Mouse (Mus musculus) embryonic facial prominence, embryonic 15.5 days (tissue): ENCODE measurements around the gene Tex2. TPM values are rescaled to one million over a fixed set of nuclear protein-coding genes. Genes with fewer than 3 reads are reported as not detected.
"Not testable (repeated sequence)": the region's sequence is repeated elsewhere in the genome, so short reads cannot be mapped to it uniquely, and the experiment has no call there.

Experiments used
- ATAC-seq: fragments of 200-750 bp; cut with Nextera tagmentation; 2 replicates; pipeline ENCODE4 v1.8.0; 2017; ENCODE audit warnings: low read depth, moderate TSS enrichment; ENCODE audit not compliant: insufficient number of reproducible peaks, low FRiP score, low TSS enrichment
- H3K27ac ChIP-seq: fragments of 300-500 bp; sonication (generic); replicated peaks from 2 replicates; pipeline ENCODE4 v1.5.1; 2015; ENCODE audit warnings: mild to moderate bottlenecking, inconsistent platforms
- H3K27me3 ChIP-seq: fragments of 300-500 bp; sonication (generic); 2 replicates; pipeline ENCODE4 v1.6.1; 2015; ENCODE audit warnings: inconsistent platforms
- H3K36me3 ChIP-seq: fragments of 300-500 bp; sonication (generic); 2 replicates; pipeline ENCODE4 v1.6.1; 2015; ENCODE audit warnings: mild to moderate bottlenecking, inconsistent platforms
- H3K4me1 ChIP-seq: fragments of 300-500 bp; sonication (generic); 2 replicates; pipeline ENCODE4 v1.6.1; 2015; ENCODE audit warnings: inconsistent platforms
- H3K4me2 ChIP-seq: fragments of 300-500 bp; sonication (generic); replicated peaks from 2 replicates; pipeline ENCODE4 v1.6.1; 2015; ENCODE audit warnings: mild to moderate bottlenecking, inconsistent platforms
- H3K4me3 ChIP-seq: fragments of 300-500 bp; sonication (generic); replicated peaks from 2 replicates; pipeline ENCODE4 v1.5.1; 2015; ENCODE audit warnings: mild to moderate bottlenecking, inconsistent platforms
- H3K9ac ChIP-seq: fragments of 300-500 bp; sonication (generic); 2 replicates; pipeline ENCODE4 v1.6.1; 2015; ENCODE audit warnings: inconsistent platforms
- H3K9me3 ChIP-seq: fragments of 300-500 bp; sonication (generic); replicated peaks from 2 replicates; pipeline ENCODE4 v1.6.1; 2016; ENCODE audit warnings: inconsistent platforms
- WGBS: fragments of 180-500 bp; shearing (Covaris S2); methylation state at CpG from one replicate; pipeline ENCODE4 v1.1.7; 2015; 5-methylcytosine and 5-hydroxymethylcytosine counted together
- polyA plus RNA-seq: library from polyadenylated mRNA; unstranded; fragments of >200 nt; fragmentation: Nextera tagmentation; extraction: Ambion mirVana; gene quantifications from 2 replicates; pipeline ENCODE4 v1.2.1, GENCODE M21; 2015

Tex2 gene
- polyA plus RNA-seq, 1 experiment from 2014 or later, result 11.9 TPM

GRCm38 (mm10) chr11:106490600-106490999 is 122.6 kb downstream of the Tex2 start:
- not testable (repeated sequence) for H3K9ac ChIP-seq, H3K4me2 ChIP-seq, ATAC-seq, H3K4me3 ChIP-seq, H3K9me3 ChIP-seq, H3K27me3 ChIP-seq, H3K36me3 ChIP-seq, H3K27ac ChIP-seq
- H3K4me1 ChIP-seq, result peaks cover 14% of the 10 kb centered on the region
- 83% methylated on average over 6 of the region's 6 CpGs for WGBS

- WGBS, result 50% methylated on average over 10 of the region's 10 CpGs
- no peak overlapping the region for H3K27ac ChIP-seq
- no peak overlapping the region for H3K4me2 ChIP-seq
- H3K27me3 ChIP-seq, result no peaks in the 10 kb centered on the region
- H3K4me1 ChIP-seq, result peaks cover 17% of the 10 kb centered on the region
- H3K4me3 ChIP-seq, result no peak overlapping the region
- H3K36me3 ChIP-seq, result no peaks in the 10 kb centered on the region
- H3K9ac ChIP-seq, result no peak overlapping the region
- no peak for ATAC-seq
- H3K9me3 ChIP-seq, result no peaks in the 10 kb centered on the region
Observed at GRCm38 (mm10) chr11:106490057-106490456, 123.2 kb downstream of the Tex2 start.

DNA sequence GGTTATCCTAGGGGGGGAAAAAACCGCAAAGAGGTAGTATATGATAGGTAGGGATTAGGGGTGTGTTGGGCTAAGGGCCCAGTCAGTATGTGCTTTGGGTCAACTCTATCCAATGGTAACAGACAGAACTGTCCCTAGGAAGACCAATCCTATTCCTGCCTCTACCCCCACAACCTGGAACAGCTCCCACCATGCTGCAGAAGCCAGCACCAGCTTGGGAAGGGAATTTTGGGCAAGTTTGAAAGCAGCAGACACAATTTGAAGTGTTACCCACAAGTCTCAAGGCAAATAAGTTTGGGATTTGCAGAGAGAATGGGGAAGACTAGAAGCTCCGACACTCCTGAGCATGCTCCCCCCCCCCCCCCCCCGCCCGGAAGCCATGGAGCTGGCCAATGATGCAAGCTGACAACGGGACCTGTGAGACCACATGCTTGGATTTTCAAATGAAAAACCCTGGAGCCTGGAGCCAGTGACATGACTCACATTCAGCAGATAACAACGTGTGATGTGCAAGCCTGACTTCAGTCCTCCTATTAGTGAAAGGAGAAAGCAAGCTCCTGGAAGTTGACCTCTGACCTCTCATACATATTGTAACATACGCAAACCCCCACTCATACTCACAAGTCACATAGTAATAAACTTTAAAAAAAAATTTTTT is 124.1 kb downstream of the Tex2 start:
- Histone ChIP-seq H3K4me1 (peaks cover 17% of the 10 kb centered on the region), H3K9ac (no peak overlapping the region), H3K36me3 (no peaks in the 10 kb centered on the region), H3K4me3 (no peak overlapping the region), H3K4me2 (no peak overlapping the region), H3K27me3 (no peaks in the 10 kb centered on the region), H3K9me3 (no peaks in the 10 kb centered on the region), H3K27ac (no peak overlapping the region)
- WGBS, result 47% methylated on average over 6 of the region's 7 CpGs
- ATAC-seq, result no peak

DNA sequence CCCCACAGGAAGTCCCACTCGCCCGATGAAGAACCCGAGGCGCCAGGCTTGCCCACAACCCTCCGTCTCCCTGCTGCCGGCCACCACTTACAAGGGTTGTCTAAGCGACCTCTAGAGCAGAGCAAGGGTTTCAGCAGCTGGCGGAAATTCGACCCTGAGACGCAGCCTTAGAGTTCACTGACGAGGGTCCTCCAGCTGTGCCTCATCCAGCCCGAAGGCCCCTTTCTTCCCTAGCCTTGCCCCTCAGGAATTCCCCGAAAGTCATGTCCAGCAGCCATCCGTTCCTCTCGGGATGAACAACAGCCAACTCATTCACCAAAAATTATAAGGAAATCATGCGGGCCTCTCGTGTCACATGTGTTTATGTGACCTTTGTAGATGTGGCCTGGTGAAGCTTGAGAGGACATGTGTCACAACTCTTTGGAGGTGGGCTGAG is 125.1 kb downstream of the Tex2 start:
- no peaks in the 10 kb centered on the region for H3K36me3 ChIP-seq
- peak overlapping the region; percentile 94 for H3K4me3 ChIP-seq
- H3K9me3 ChIP-seq, result no peaks in the 10 kb centered on the region
- no peak overlapping the region for H3K9ac ChIP-seq
- peak overlapping the region; percentile 76 for H3K4me2 ChIP-seq
- H3K27me3 ChIP-seq, result no peaks in the 10 kb centered on the region
- 9% methylated on average over 17 of the region's 17 CpGs for WGBS
- peak overlapping the region; percentile 66 for H3K27ac ChIP-seq
- H3K4me1 ChIP-seq, result peaks cover 17% of the 10 kb centered on the region
- peak; percentile 30 for ATAC-seq

DNA sequence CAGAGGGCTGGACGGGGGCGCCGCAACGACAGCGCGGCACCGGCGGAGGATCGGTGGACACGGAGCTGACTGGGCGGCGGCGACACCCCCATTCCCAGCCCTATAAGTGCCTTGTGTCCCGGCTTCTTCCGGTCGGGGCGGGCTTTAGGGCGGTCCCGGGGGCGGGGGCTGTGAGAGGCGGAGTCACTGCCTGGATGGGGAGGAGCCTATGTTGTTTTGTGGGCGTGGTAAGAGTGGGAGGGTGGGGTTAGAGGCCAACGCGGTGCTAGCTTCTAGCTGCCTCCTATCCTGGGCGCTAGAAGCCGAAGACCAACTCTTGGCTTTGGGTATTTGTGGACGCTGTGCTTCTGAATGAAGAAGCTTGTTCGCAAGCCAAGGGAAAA is 125.5 kb downstream of the Tex2 start, which contains the start of gene Ern1:
Gene Ern1, minus strand, starts transcription at position 120 of the 383 bp plus-strand sequence.
- Histone ChIP-seq H3K27ac (peak within 1 kb of the TSS; percentile 77), H3K4me1 (peaks cover 17% of the 10 kb centered on the region), H3K9ac (peak within 1 kb of the TSS; percentile 77), H3K36me3 (no peaks in the 10 kb centered on the region), H3K9me3 (no peaks in the 10 kb centered on the region), H3K4me2 (peak within 1 kb of the TSS; percentile 76), H3K27me3 (no peaks in the 10 kb centered on the region), H3K4me3 (peak within 1 kb of the TSS; percentile 94)
- peak; percentile 98 for ATAC-seq
- 0% methylated on average over 26 of the region's 28 CpGs for WGBS

DNA sequence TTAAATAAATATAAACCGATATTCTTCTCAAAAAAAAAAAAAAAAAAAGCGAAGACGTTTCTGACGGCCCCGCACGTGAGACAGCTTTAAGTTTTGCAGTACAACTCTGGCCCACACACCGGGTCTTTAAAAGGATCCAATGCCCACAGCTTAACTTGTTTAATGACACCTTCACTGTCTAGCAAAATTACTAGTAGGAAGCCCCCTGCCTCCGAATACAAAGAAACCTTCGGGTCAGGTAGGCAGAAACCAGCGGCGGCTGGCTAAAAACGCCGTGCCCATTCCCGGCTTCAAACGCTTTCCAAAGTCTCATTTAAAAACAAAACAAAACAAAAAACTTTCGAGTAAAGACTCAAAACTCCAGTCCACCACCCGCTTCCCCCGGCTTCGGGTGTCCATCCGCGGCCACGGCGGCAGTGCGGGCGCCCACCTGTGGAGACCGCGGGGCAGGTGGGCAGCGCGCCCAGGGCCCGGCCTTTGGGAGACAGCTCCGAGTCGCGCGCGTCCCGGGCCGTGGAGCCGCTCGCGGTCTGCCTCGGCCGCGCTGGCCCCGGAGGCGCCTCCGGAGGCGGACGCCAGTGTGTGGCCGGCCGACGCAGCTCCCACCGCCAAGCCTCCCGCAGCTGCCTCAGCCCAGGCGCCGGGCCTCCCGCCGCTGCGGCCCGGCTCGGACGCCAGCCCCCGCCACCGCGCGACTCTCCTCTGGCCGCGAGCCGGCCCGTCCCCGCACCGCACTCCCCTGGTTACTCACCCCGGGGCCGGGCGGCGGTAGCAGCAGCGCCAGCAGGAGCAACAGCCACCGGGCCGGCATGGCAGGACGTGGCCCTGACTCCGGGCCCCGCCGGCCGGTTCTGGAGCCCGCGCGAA is 126.1 kb downstream of the Tex2 start:
- peak; percentile 84 for ATAC-seq
- Histone ChIP-seq H3K4me2 (peak overlapping the region; percentile 76), H3K36me3 (no peaks in the 10 kb centered on the region), H3K4me1 (peaks cover 17% of the 10 kb centered on the region), H3K9me3 (no peaks in the 10 kb centered on the region), H3K27me3 (no peaks in the 10 kb centered on the region), H3K4me3 (peak overlapping the region; percentile 94), H3K27ac (peak overlapping the region; percentile 77), H3K9ac (peak overlapping the region; percentile 77)
- WGBS, result under 1% methylated on average over 73 of the region's 86 CpGs

DNA sequence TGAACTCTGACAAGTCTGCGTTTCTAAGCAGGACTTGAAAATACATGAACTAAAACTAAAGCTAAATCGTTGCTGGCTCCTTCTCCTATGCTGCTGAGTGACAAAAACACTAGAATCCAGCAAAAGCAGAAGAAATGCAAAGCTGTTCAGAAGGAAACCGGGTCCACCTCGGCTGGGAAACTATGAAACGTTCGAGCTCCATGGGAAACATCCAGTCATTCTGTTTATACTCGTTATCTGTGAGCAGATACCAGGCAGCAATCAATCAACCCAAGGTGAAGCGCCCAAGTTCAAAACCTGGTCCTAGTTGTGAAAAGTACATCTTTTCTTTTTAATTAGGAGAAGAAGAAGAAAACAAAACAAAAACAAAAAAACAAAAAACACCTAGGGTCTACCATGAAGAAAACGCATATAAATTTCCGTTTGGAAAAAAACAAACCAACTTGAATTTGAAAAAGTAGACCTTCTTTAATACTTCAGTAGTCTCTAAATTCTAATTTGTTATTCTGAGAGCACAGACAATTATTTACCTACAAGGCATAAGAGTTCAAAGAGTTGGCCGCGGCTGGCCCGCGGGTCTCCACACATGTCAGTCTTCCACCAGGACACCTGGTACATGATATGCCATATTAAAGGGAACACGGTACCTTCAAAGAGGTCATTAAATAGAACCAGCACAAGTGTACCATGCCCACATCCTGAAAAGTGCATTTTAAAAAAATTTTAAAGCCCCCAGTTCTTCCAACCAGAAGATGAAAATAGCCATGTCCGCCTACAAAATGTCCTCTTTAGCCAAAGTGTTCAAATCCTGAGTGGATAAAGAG is 127.0 kb downstream of the Tex2 start:
- Histone ChIP-seq H3K9me3 (no peaks in the 10 kb centered on the region), H3K9ac (no peak overlapping the region), H3K27me3 (no peaks in the 10 kb centered on the region), H3K4me3 (peak overlapping the region; percentile 94), H3K4me1 (peaks cover 17% of the 10 kb centered on the region), H3K4me2 (peak overlapping the region; percentile 76), H3K27ac (no peak overlapping the region), H3K36me3 (no peaks in the 10 kb centered on the region)
- no peak for ATAC-seq
- WGBS, result 36% methylated on average over 16 of the region's 16 CpGs

GRCm38 (mm10) chr11:106485611-106486010 is 127.6 kb downstream of the Tex2 start:
- H3K4me2 ChIP-seq, result no peak overlapping the region
- H3K4me1 ChIP-seq, result peaks cover 17% of the 10 kb centered on the region
- H3K27me3 ChIP-seq, result no peaks in the 10 kb centered on the region
- H3K36me3 ChIP-seq, result no peaks in the 10 kb centered on the region
- H3K27ac ChIP-seq, result no peak overlapping the region
- 83% methylated on average over 4 of the region's 4 CpGs for WGBS
- H3K9ac ChIP-seq, result no peak overlapping the region
- no peak for ATAC-seq
- no peaks in the 10 kb centered on the region for H3K9me3 ChIP-seq
- no peak overlapping the region for H3K4me3 ChIP-seq

DNA sequence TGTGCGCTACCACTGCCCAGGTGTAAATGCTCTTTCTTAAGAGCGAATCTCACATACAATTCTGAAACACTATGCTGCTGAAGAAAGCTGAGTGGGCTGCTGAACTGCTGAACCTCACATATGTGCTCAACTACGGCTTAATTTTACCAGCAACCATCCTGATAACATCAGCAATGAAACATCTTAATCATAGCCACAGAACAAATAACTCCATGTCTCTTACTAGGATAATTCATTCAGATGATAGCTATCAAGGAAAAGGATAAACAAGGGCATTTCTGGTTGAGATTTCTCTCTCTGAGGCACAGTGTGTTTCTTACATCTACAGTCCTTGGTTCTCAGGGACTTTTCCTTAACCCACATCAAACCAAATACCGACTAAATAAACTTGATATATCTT is 128.3 kb downstream of the Tex2 start:
- no peak overlapping the region for H3K4me2 ChIP-seq
- H3K36me3 ChIP-seq, result no peaks in the 10 kb centered on the region
- no peak overlapping the region for H3K4me3 ChIP-seq
- H3K9me3 ChIP-seq, result no peaks in the 10 kb centered on the region
- ATAC-seq, result no peak
- WGBS, result 81% methylated on average over 4 of the region's 4 CpGs
- peaks cover 17% of the 10 kb centered on the region for H3K4me1 ChIP-seq
- H3K27me3 ChIP-seq, result no peaks in the 10 kb centered on the region
- H3K9ac ChIP-seq, result no peak overlapping the region
- no peak overlapping the region for H3K27ac ChIP-seq

DNA sequence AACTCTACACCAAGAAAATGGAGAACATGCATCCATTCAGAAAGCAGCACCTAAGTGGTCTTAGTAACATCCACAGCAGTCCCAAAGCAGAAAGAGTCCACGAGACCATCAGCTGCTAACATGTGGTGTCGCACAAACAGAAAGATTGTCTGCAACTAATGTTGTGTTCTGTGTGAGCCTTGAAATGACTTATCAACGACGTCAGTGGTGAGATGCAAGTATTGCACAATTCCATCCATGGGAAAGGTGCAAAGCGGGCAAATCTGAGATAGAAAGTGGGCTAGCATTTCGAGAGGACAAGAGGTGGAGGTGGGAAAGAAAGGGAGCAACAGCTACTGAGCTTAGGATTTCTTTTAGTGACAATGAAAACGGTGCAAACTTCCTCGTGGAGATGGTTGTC is 130.4 kb downstream of the Tex2 start:
- H3K36me3 ChIP-seq, result no peaks in the 10 kb centered on the region
- 90% methylated on average over 8 of the region's 8 CpGs for WGBS
- H3K4me3 ChIP-seq, result no peak overlapping the region
- no peaks in the 10 kb centered on the region for H3K27me3 ChIP-seq
- no peak overlapping the region for H3K9ac ChIP-seq
- no peak overlapping the region for H3K27ac ChIP-seq
- H3K4me2 ChIP-seq, result no peak overlapping the region
- H3K9me3 ChIP-seq, result no peaks in the 10 kb centered on the region
- ATAC-seq, result no peak
- peaks cover 12% of the 10 kb centered on the region for H3K4me1 ChIP-seq

GRCm38 (mm10) chr11:106481651-106482050 is 131.6 kb downstream of the Tex2 start:
- Histone ChIP-seq H3K27ac (no peak overlapping the region), H3K4me2 (no peak overlapping the region), H3K36me3 (no peaks in the 10 kb centered on the region), H3K9ac (no peak overlapping the region), H3K9me3 (no peaks in the 10 kb centered on the region), H3K4me3 (no peak overlapping the region), H3K27me3 (no peaks in the 10 kb centered on the region), H3K4me1 (peaks cover 12% of the 10 kb centered on the region)
- ATAC-seq, result no peak
- WGBS, result 57% methylated on average over 4 of the region's 4 CpGs
